Mouse (Mus musculus): ENCODE measurements at regions not wholly inside any gene's neighbourhood (a gene's known extent, or its start where the extent isn't known, plus 50 kb on each side); places are given as distances from the start of the nearest gene placed in this dataset.

GRCm38 (mm10) chr5:103264903-103265302 is 53.8 kb upstream of the Mapk10 start:
- no peak for TF ChIP-seq POLR2A (IDR thresholded peaks at IDR 0.05; ENCODE audit: insufficient read depth, low read depth, low read length)
- TF ChIP-seq CTCF (IDR thresholded peaks at IDR 0.05; ENCODE audit: insufficient read depth, low read depth, low read length), result no peak
